In genomic region chr14:78383256-78383709, GRCm38 (mm10) we compare ENCODE assay signal across 9 mouse cellular contexts.
DNase-seq lines count a peak whose midpoint lies in the region; ATAC-seq and TF ChIP-seq lines count a peak whose summit lies in the region.
"Had no signal": no experiment of that assay in that cellular context is flagged by ENCODE, and none has a peak within 500 bp of the region (broad histone marks: within the 10 kb centered on the region; RNA-seq: fewer than 3 reads in every experiment).

No protein-coding gene starts in this region.

- no peak overlapping the region for H3K4me3 ChIP-seq in embryonic facial prominence, embryonic 15.5 days (replicated peaks)
- no peak overlapping the region for H3K4me3 ChIP-seq in myocyte
- H3K4me3 ChIP-seq: liver, embryonic 15.5 days had no signal

- H3ac ChIP-seq in myocyte (ENCODE audit: control insufficient read depth, insufficient read length): no peak overlapping the region

- no peak overlapping the region for H3K9ac ChIP-seq in embryonic facial prominence, embryonic 15.5 days
- H3K9ac ChIP-seq: liver, embryonic 15.5 days had no signal

- ATAC-seq in embryonic facial prominence, embryonic 15.5 days (ENCODE audit: insufficient number of reproducible peaks, low FRiP score, low TSS enrichment, low read depth): peak; percentile 54; the same call in 1 of the 2 replicates
- no peak for ATAC-seq in monocyte, adult 5-6 weeks (replicated peaks; ENCODE audit: insufficient number of reproducible peaks, low FRiP score, low TSS enrichment, poor library complexity, severe bottlenecking)

- peaks cover 11% of the 10 kb centered on the region for H3K4me1 ChIP-seq in embryonic facial prominence, embryonic 15.5 days
- H3K4me1 ChIP-seq: liver, embryonic 15.5 days had no signal

- H3K79me2 ChIP-seq in myocyte (ENCODE audit: control insufficient read depth, insufficient read depth): no peaks in the 10 kb centered on the region

- no peaks in the 10 kb centered on the region for H3K36me3 ChIP-seq in embryonic facial prominence, embryonic 15.5 days
- H3K36me3 ChIP-seq in myocyte (ENCODE audit: control insufficient read depth, insufficient read depth): no peaks in the 10 kb centered on the region
- H3K36me3 ChIP-seq: liver, embryonic 15.5 days had no signal

- no peaks in the 10 kb centered on the region for H3K27me3 ChIP-seq in embryonic facial prominence, embryonic 15.5 days
- no peaks in the 10 kb centered on the region for H3K27me3 ChIP-seq in myocyte (ENCODE audit: control insufficient read depth, insufficient read depth, insufficient read length)
- H3K27me3 ChIP-seq: liver, embryonic 15.5 days had no signal

- intact Hi-C loops in heart, postnatal 10 days (cut with DNase I): loop anchor here (5.0 kb wide), 1 partner anchor 99 kb away; no protein-coding TSS in a partner anchor

- peak; percentile 7 to 12 for DNase-seq in spleen, adult 18-20 months
- DNase-seq in spleen, adult 12 weeks (ENCODE audit: low spot score): no peak
- DNase-seq in heart, postnatal 10 days: peak; percentile 96 to 97
- DNase-seq in left cerebral cortex, adult 18-20 months (ENCODE audit: low spot score in 2 of 2): peak; percentile 78 to 81
- peak; percentile 86 for DNase-seq in testis, postnatal 14 days (ENCODE audit: low spot score)

- no peak overlapping the region for H3K4me2 ChIP-seq in embryonic facial prominence, embryonic 15.5 days (replicated peaks)
- H3K4me2 ChIP-seq in myocyte (ENCODE audit: low read depth): peak overlapping the region; percentile 67
- H3K4me2 ChIP-seq: liver, embryonic 15.5 days had no signal

- no peak for TF ChIP-seq POLR2A in myocyte (IDR thresholded peaks at IDR 0.05; ENCODE audit: insufficient read length, low read depth)

- H3K27ac ChIP-seq in embryonic facial prominence, embryonic 15.5 days (replicated peaks): no peak overlapping the region
- H3K27ac ChIP-seq: liver, embryonic 15.5 days had no signal

- no peaks in the 10 kb centered on the region for H3K9me3 ChIP-seq in embryonic facial prominence, embryonic 15.5 days (replicated peaks)
- H3K9me3 ChIP-seq: liver, embryonic 15.5 days had no signal

- 47% methylated on average over 8 of the region's 8 CpGs for WGBS in embryonic facial prominence, embryonic 15.5 days

TF ChIP-seq in myocyte, 11 proteins besides CTCF, POLR2A, EP300 and RAD21:
- TF ChIP-seq E2F4 (IDR thresholded peaks at IDR 0.05; ENCODE audit: insufficient read depth) (no peak), SRF (IDR thresholded peaks at IDR 0.05; ENCODE audit: control insufficient read depth, insufficient read length, low read depth) (no peak), MAX (IDR thresholded peaks at IDR 0.05; ENCODE audit: low read depth) (peak; percentile 2), TCF3 (IDR thresholded peaks at IDR 0.05; ENCODE audit: insufficient read length, low read depth) (peak; percentile 48), POLR2AphosphoS2 (IDR thresholded peaks at IDR 0.05; ENCODE audit: insufficient read length, low read depth) (no peak), REST (IDR thresholded peaks at IDR 0.05; ENCODE audit: insufficient read depth, insufficient read length) (no peak), USF1 (IDR thresholded peaks at IDR 0.05; ENCODE audit: low read depth) (no peak), TCF12 (IDR thresholded peaks at IDR 0.05; ENCODE audit: insufficient read depth, poor library complexity, severe bottlenecking) (peak; percentile 43), MYOG (IDR thresholded peaks at IDR 0.05; ENCODE audit: control insufficient read depth in 1 of 3, insufficient read depth in 1 of 3, insufficient read length in 2 of 3, low read depth in 2 of 3) (peak; percentile 25 to 83 (median 55)), CEBPB (IDR thresholded peaks at IDR 0.05; ENCODE audit: insufficient read depth, poor library complexity, severe bottlenecking) (peak; percentile 98), MYOD1 (IDR thresholded peaks at IDR 0.05; ENCODE audit: control insufficient read depth in 1 of 3, insufficient read length in 2 of 3, low read depth in 2 of 3) (peak; percentile 3 to 74 (median 72))
